Mouse (Mus musculus): ENCODE measurements around the gene Dnajb2. TPM values are rescaled to one million over a fixed set of nuclear protein-coding genes. Genes with fewer than 3 reads are reported as not detected.

Dnajb2 gene
- polyA plus RNA-seq, 1 experiment, result 20.1 TPM

- DNase-seq (ENCODE audit: low read depth, low spot score), result no peak
- whole genome bisulfite sequencing, result 84% methylated on average over 16 of the region's 16 CpGs
Observed at GRCm38 (mm10) chr1:75247071-75247930, 11.1 kb downstream of the Dnajb2 start.

- DNase-seq (ENCODE audit: low read depth, low spot score), result no peak
- WGBS, result 33% methylated on average over 9 of the region's 9 CpGs
Observed at GRCm38 (mm10) chr1:75248041-75248772, 12.0 kb downstream of the Dnajb2 start.

DNA sequence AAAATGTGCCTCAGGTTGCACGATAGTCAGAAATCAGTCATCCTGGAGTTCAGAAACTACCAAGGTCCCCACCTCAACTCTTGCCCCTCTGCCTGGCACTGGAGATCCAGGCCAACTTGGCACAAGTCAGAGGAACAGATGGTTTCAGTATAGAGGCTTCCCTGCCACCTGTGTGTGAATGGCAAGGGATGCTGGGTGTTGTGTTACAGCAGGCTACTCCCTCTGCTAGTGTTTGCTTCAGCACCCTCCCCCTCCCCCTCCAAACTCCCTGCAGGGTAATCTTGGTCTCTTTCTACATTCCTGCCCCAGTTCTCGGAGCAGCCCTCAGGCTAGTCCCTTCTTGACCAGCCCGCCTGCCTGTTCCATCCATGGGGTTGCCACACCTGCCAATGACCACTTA is 14.3 kb downstream of the Dnajb2 start:
- 89% methylated on average over 3 of the region's 3 CpGs for WGBS
- no peak for DNase-seq (ENCODE audit: low read depth, low spot score)

DNA sequence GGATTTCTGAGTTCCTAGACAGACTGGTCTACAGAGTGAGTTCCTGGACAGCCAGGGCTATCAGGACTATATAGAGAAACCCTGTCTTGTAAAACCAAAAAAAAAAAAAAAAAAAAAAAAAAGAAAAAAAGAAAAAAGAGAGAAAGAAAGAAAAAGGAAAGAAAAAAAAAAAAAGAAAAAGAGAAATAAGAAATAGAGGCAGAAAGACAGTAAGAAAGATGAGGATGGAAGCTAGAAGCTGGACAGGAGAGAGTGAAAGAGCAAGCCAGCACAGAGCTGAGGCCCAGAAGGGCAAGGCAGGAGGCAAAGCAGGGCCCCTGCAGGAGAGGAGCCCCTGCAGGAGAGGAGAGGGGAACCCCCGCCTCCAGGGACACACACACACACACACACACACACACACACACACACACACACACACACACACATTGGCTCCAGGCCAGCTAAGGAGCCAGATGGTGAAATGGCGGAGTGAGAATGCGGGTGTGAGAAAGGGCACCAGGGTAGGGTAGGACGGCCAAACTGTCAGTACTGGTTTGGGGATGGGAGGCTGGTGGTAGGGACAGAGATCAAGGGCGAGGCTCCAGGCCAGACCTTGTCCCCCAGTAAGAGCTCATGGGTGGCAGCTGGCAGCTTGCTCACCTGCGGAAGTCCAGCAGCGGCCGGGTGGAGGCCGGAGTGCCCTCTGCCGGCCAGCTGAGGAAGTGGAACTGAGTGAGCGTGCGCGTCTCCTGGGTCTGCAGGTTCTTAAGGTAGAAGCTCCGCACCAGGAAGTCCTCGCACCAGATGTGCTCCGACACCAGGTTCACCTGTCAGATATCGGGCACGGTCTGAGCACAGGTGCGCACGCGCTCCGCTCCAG is 15.1 kb downstream of the Dnajb2 start:
- DNase-seq (ENCODE audit: low read depth, low spot score), result no peak
- 2% methylated on average over 21 of the region's 22 CpGs for WGBS

GRCm38 (mm10) chr1:75252308-75252707 is 16.1 kb downstream of the Dnajb2 start:
- WGBS, result 74% methylated on average over 13 of the region's 13 CpGs
- DNase-seq (ENCODE audit: low read depth, low spot score), result no peak

DNA sequence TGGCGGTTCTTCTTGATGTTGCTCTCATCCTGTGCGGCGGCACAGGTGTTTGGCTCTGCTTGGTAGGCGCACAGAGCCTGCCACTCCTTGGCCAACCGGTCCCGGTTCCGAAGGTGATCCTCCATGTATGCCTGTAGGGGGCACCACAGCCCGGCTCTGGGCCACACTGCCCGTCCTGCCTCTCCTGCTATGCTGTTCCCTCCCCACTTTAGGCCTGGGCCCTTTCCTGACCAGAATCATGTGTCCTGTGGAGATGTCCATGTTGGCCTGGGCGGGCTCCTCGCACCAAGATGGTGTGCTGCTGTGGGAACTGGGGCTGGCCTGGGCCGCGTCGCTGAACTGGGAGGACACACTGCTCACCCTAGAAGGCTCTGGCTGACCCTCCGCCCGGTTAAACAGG is 16.8 kb downstream of the Dnajb2 start:
- DNase-seq (ENCODE audit: low read depth, low spot score), result no peak
- 82% methylated on average over 16 of the region's 16 CpGs for WGBS

- DNase-seq (ENCODE audit: low read depth, low spot score), result no peak
- 63% methylated on average over 16 of the region's 16 CpGs for WGBS
Observed at GRCm38 (mm10) chr1:75253849-75254624, 17.8 kb downstream of the Dnajb2 start.

DNA sequence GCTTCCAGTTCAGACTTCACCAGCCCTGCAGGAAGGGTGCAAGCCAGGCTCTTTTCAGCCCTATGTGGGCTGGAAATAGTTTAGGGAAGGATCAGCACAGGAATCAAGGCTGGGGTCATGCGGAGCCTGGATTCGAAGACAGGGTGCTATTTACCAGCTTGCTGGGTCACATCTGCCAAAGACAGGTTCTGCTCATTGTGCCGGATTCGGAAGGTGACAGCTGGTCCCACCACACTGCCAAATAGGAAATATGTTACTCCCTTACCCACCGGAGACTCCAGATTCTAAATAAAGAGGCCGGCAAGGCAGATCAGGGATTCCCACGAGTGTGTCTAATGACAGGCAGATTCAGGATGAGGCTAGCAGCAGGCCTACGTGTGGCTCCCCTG is 18.4 kb downstream of the Dnajb2 start:
- no peak for DNase-seq (ENCODE audit: low read depth, low spot score)
- WGBS, result 73% methylated on average over 8 of the region's 8 CpGs

DNA sequence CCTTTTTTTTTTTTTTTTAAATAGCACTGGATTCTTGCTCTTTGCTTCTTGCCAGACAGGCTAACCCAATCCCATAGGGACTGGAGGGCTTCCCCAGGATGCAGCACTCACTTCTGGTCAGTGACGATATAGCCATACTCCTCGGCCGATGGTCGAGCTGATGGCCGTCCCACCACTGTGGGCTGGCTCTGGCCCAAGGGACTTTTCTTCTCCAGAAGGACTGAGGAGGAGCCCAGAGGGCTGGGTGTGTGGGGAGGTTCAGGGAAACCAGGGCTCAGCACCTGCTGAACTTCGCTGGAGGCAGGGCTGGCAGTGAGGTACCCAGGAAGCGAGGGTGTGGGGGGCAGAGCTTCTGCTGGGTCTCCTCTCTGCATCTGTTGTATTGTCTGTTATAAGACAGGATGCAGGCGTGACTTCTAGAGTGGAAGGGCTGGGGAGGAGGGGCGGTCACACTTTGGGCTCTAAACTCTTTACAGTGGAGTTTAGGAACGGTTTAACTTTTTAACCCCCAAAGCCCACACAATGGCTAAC is 19.4 kb downstream of the Dnajb2 start:
- no peak for DNase-seq (ENCODE audit: low read depth, low spot score)
- 46% methylated on average over 10 of the region's 10 CpGs for WGBS

DNA sequence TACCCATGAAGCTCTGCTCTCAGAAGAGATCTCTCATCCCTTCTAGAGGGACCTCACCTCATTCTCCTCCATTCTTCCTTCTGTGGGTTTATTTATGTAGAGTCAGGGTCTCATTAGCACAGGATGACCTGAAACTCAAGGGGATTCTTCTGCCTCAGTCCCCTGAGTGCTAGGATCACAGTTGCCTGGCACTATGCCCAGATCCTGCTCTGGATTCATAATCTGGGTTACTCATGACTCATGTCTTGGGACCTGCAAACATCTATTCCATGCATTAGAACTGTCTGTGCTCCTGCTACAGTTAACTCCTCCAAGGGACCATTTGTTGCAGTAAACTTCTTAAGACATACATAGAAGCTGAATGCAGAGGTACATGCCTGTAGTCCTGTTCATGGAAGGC is 25.1 kb downstream of the Dnajb2 start:
- DNase-seq (ENCODE audit: low read depth, low spot score), result no peak

- 4% methylated on average over 40 of the region's 40 CpGs for WGBS
- DNase-seq (ENCODE audit: low read depth, low spot score), result peak; percentile 35
Observed at GRCm38 (mm10) chr1:75262969-75263951, 27.1 kb downstream of the Dnajb2 start.

DNA sequence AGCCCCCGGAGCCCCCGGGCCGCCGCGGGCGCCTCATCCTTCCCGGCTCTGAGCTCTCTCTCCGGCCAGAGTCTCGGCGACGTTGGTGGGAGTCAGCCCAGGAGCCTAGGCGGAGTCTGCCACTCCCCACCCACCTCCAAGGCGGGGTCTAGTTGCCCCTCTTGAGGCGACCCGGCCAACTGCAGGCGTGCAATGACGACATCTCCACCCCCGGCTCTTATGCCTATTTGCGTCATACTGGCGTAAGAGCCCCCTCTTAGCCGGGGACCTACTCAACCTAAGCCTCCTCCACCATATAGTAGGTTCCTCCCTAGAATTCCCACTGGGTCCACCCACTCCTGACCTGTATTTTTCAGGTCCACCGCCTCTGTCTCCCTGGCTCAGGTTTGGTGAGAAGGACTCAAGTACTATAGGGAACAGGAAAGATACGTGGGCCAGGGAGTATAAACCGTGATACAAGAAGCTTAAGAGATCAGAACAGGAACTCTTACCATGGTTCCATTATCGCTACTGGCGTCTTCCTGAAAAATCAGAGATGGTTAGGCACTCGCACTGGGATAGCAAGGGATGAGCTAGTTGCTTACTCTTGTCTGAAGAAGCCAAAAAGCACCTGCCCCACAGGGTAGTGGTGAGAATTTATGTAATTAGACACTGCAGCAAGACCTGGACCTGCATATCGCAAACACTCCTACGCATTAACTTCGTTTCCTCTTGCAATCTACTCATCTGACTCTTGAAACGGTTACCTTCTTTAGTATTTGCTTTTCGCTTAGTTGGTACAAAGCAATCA is 28.1 kb downstream of the Dnajb2 start, which contains the start of gene Ptprn:
Gene Ptprn (minus strand): TSS at position 412 of the 790 bp plus-strand sequence.
- DNase-seq (ENCODE audit: low read depth, low spot score), result no peak
- WGBS, result 14% methylated on average over 32 of the region's 32 CpGs

GRCm38 (mm10) chr1:75277195-75278188 is 41.3 kb downstream of the Dnajb2 start:
- peak; percentile 21 for DNase-seq (ENCODE audit: low read depth, low spot score)
- WGBS, result 11% methylated on average over 23 of the region's 23 CpGs

DNA sequence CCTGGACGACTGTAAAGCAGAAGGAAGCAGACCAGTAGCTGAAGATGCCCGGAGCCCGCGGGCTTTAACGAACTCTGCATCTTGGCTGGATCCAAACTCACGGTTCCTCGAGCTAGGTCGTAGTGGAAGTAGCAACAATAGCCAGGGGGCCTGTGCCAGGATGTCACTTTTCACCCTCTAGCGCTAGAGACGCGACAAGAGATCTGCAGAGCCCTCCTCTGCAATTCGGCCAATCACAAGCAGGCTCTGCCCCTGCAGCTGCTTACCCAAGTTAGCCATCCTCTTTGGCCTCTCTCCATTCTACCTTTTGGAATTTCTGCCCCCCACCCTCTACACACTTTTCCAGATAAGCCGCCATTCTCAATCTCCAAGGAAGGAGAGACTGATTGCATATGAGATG is 42.0 kb downstream of the Dnajb2 start, which contains the start of gene Resp18:
Gene Resp18 (minus strand): TSS at position 188 of the 400 bp plus-strand sequence.
- WGBS, result 15% methylated on average over 13 of the region's 13 CpGs
- no peak for DNase-seq (ENCODE audit: low read depth, low spot score)

DNA sequence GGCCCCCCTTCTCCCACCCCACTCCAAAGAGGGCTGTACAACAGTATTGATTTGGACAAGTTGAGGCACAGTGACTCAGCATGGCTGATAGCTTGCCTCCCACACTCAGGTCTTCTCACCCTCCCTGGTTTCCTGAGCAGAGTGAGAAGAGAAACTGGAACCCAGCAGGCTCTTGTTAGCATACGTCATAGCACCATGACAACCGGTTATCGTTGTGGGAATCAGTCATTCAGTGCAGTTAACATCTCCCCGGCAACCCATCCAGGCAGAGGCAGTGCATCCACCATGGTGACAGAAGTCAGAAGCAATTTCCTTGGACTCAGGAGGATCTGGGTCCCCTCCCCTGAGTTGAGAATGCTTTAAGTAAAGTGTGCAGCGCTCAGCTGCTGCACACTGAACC is 46.8 kb downstream of the Dnajb2 start:
- no peak for DNase-seq (ENCODE audit: low read depth, low spot score)
- WGBS, result 63% methylated on average over 5 of the region's 5 CpGs

- WGBS, result 81% methylated on average over 7 of the region's 7 CpGs
Observed at GRCm38 (mm10) chr1:75284911-75285310, 48.7 kb downstream of the Dnajb2 start.

More at GRCm38 (mm10) chr1:75284911-75285310, 48.7 kb downstream of the Dnajb2 start:
- DNase-seq (ENCODE audit: low read depth, low spot score), result no peak
